ENCODE assay signal across 11 mouse cellular contexts in genomic region chr7:118937469-118938387, GRCm38 (mm10). TPM values are rescaled to one million over a fixed set of nuclear protein-coding genes. Genes with fewer than 3 reads are reported as not detected.
DNase-seq lines count a peak whose midpoint lies in the region; ATAC-seq and TF ChIP-seq lines count a peak whose summit lies in the region.
"Had no signal": no experiment of that assay in that cellular context is flagged by ENCODE, and none has a peak within 500 bp of the region (broad histone marks: within the 10 kb centered on the region; RNA-seq: fewer than 3 reads in every experiment).

No protein-coding gene starts in this region.

- ATAC-seq in liver, embryonic 16.5 days (ENCODE audit: low read depth), result peak; percentile 16; the same call in 1 of the 2 replicates
- ATAC-seq in stomach, postnatal 0 days (ENCODE audit: low FRiP score, low TSS enrichment), result peak; percentile 71
- ATAC-seq in CD4-positive, CD25-positive, alpha-beta regulatory T cell, adult 4 months, result no peak

- H3K9me3 ChIP-seq in MEL (replicated peaks; ENCODE audit: insufficient read depth, low read length), result no peaks in the 10 kb centered on the region
- no peaks in the 10 kb centered on the region for H3K9me3 ChIP-seq in liver, embryonic 16.5 days (replicated peaks; ENCODE audit: control insufficient read depth, low read length)
- no peaks in the 10 kb centered on the region for H3K9me3 ChIP-seq in stomach, postnatal 0 days (ENCODE audit: control insufficient read depth, low read length)
- H3K9me3 ChIP-seq: hindbrain, embryonic 10.5 days; lung, embryonic 15.5 days had no signal

- no peak overlapping the region for H3K9ac ChIP-seq in MEL (ENCODE audit: control insufficient read depth, low read depth, low read length, poor library complexity, severe bottlenecking)
- no peak overlapping the region for H3K9ac ChIP-seq in liver, embryonic 16.5 days (ENCODE audit: low read depth, low read length)
- H3K9ac ChIP-seq in stomach, postnatal 0 days (ENCODE audit: low read length), result no peak overlapping the region
- H3K9ac ChIP-seq: lung, embryonic 15.5 days had no signal

- no peak for TF ChIP-seq RAD21 in MEL (IDR thresholded peaks at IDR 0.05; ENCODE audit: low read depth, low read length)

- H3K27me3 ChIP-seq in MEL (ENCODE audit: control insufficient read depth in 1 of 2, insufficient read depth in 2 of 2, low read length in 2 of 2), result peaks cover 0 to 3% of the 10 kb centered on the region in 2 experiments; a peak in 1 of 4 replicates
- H3K27me3 ChIP-seq in liver, embryonic 16.5 days (ENCODE audit: control insufficient read depth, insufficient read depth, low read depth, low read length), result no peaks in the 10 kb centered on the region
- H3K27me3 ChIP-seq in stomach, postnatal 0 days (ENCODE audit: control insufficient read depth, insufficient read depth, low read length), result no peaks in the 10 kb centered on the region
- H3K27me3 ChIP-seq: lung, embryonic 15.5 days had no signal

- no peaks in the 10 kb centered on the region for H3K79me2 ChIP-seq in MEL (ENCODE audit: control insufficient read depth, insufficient read depth, low read length, poor library complexity)

- 0 out of 4 replicates have a peak, but pooled peaks of 1 of the 2 experiments have one; percentile 22 for TF ChIP-seq POLR2A in MEL (IDR thresholded peaks at IDR 0.05; ENCODE audit: control insufficient read depth in 1 of 2, insufficient read depth in 1 of 2, low read depth in 1 of 2, low read length in 2 of 2, poor library complexity in 1 of 2)

- no peak for TF ChIP-seq CTCF in MEL (IDR thresholded peaks at IDR 0.05 in 2 of 3, conservative IDR thresholded peaks at IDR 0.05 in 1 of 3; ENCODE audit: control insufficient read depth in 1 of 3, insufficient read depth in 1 of 3, low read depth in 2 of 3, low read length in 3 of 3, poor library complexity in 1 of 3, severe bottlenecking in 1 of 3)
- TF ChIP-seq CTCF in stomach, postnatal 0 days (IDR thresholded peaks at IDR 0.05; ENCODE audit: low read depth), result no peak

- no peak overlapping the region for H3K4me2 ChIP-seq in liver, embryonic 16.5 days (ENCODE audit: low read depth, low read length)
- no peak overlapping the region for H3K4me2 ChIP-seq in stomach, postnatal 0 days (replicated peaks; ENCODE audit: low read depth)
- H3K4me2 ChIP-seq: lung, embryonic 15.5 days had no signal

- DNase-seq in MEL (ENCODE audit: low read depth, low spot score) (peak; percentile 59), R1 (ENCODE audit: low read depth, low spot score) (peak; percentile 41)
- peak; percentile 48 for DNase-seq in stomach, postnatal 0 days (ENCODE audit: low spot score)
- DNase-seq in cerebellum, adult 18-20 months, result no peak
- no peak for DNase-seq in embryo, embryonic 10 days (ENCODE audit: low spot score)
- no peak for DNase-seq in left cerebral cortex, adult 9 months (ENCODE audit: low spot score in 2 of 2)
- DNase-seq: cerebellum, adult 9-10 months had no signal

- 31% methylated on average over 11 of the region's 11 CpGs for WGBS in liver, embryonic 16.5 days (ENCODE audit: insufficient replicate concordance)
- 57% methylated on average over 11 of the region's 11 CpGs for WGBS in stomach, postnatal 0 days

- no peak overlapping the region for H3K27ac ChIP-seq in MEL (ENCODE audit: control insufficient read depth, low read depth, low read length)
- no peak overlapping the region for H3K27ac ChIP-seq in liver, embryonic 16.5 days (ENCODE audit: low read length)
- no peak overlapping the region; the same call in 1 of the 2 replicates for H3K27ac ChIP-seq in stomach, postnatal 0 days (replicated peaks)
- H3K27ac ChIP-seq: hindbrain, embryonic 10.5 days; lung, embryonic 15.5 days had no signal

- H3K4me3 ChIP-seq in MEL (ENCODE audit: control insufficient read depth in 1 of 2, insufficient read depth in 1 of 2, low read depth in 2 of 2, low read length in 2 of 2), result peak overlapping the region; percentile 18 to 47; a peak in 2 of 4 replicates
- no peak overlapping the region for H3K4me3 ChIP-seq in liver, embryonic 16.5 days (ENCODE audit: low read depth, low read length)
- H3K4me3 ChIP-seq in stomach, postnatal 0 days (ENCODE audit: low read depth, low read length), result no peak overlapping the region
- H3K4me3 ChIP-seq: hindbrain, embryonic 10.5 days; lung, embryonic 15.5 days had no signal

- H3K4me1 ChIP-seq in MEL (ENCODE audit: control insufficient read depth in 1 of 2, insufficient read depth in 2 of 2, low read length in 2 of 2), result peaks cover 0 to 4% of the 10 kb centered on the region in 2 experiments; a peak in 1 of 4 replicates
- no peaks in the 10 kb centered on the region for H3K4me1 ChIP-seq in liver, embryonic 16.5 days (ENCODE audit: control insufficient read depth, low read depth, low read length)
- no peaks in the 10 kb centered on the region for H3K4me1 ChIP-seq in stomach, postnatal 0 days (replicated peaks; ENCODE audit: control insufficient read depth, insufficient read depth)

- peaks cover 0 to 2% of the 10 kb centered on the region in 2 experiments; a peak in 2 of 4 replicates for H3K36me3 ChIP-seq in MEL (ENCODE audit: control insufficient read depth in 1 of 2, insufficient read depth in 2 of 2, low read length in 2 of 2)
- no peaks in the 10 kb centered on the region for H3K36me3 ChIP-seq in liver, embryonic 16.5 days (ENCODE audit: control insufficient read depth, insufficient read depth)
- no peaks in the 10 kb centered on the region for H3K36me3 ChIP-seq in stomach, postnatal 0 days (ENCODE audit: control insufficient read depth, insufficient read depth, low read length)
- H3K36me3 ChIP-seq: hindbrain, embryonic 10.5 days; lung, embryonic 15.5 days had no signal

- no peak for TF ChIP-seq EP300 in MEL (IDR thresholded peaks at IDR 0.05; ENCODE audit: low read depth in 1 of 2, low read length in 2 of 2)
- no peak for TF ChIP-seq EP300 in stomach, postnatal 0 days (optimal IDR thresholded peaks at IDR 0.05)

TF ChIP-seq in MEL, 35 proteins besides CTCF, POLR2A, EP300 and RAD21:
- TF ChIP-seq ZMIZ1 (IDR thresholded peaks at IDR 0.05; ENCODE audit: low read depth, low read length), result no peak
- no peak for TF ChIP-seq UBTF (IDR thresholded peaks at IDR 0.05; ENCODE audit: borderline replicate concordance, insufficient read depth, low read depth, low read length)
- TF ChIP-seq ELF1 (IDR thresholded peaks at IDR 0.05; ENCODE audit: low read depth, low read length), result no peak
- TF ChIP-seq POLR2AphosphoS5 (IDR thresholded peaks at IDR 0.05; ENCODE audit: borderline replicate concordance, low read depth, low read length), result no peak
- TF ChIP-seq CHD2 (IDR thresholded peaks at IDR 0.05; ENCODE audit: low read length), result no peak
- no peak for TF ChIP-seq E2F4 (IDR thresholded peaks at IDR 0.05; ENCODE audit: borderline replicate concordance, low read depth, low read length)
- no peak for TF ChIP-seq HCFC1 (IDR thresholded peaks at IDR 0.05; ENCODE audit: low read depth, low read length)
- no peak for TF ChIP-seq POLR2AphosphoS2 (IDR thresholded peaks at IDR 0.05; ENCODE audit: low read length)
- TF ChIP-seq MYC (IDR thresholded peaks at IDR 0.05; ENCODE audit: low read depth, low read length), result no peak
- TF ChIP-seq BHLHE40 (IDR thresholded peaks at IDR 0.05; ENCODE audit: borderline replicate concordance, low read depth, low read length), result no peak
- TF ChIP-seq GATA1 (IDR thresholded peaks at IDR 0.05; ENCODE audit: low read depth, low read length), result no peak
- no peak for TF ChIP-seq RCOR1 (IDR thresholded peaks at IDR 0.05; ENCODE audit: low read depth, low read length)
- no peak for TF ChIP-seq USF1 (IDR thresholded peaks at IDR 0.05; ENCODE audit: low read depth, low read length)
- no peak for TF ChIP-seq MAX (IDR thresholded peaks at IDR 0.05; ENCODE audit: low read length)
- no peak for TF ChIP-seq CHD1 (IDR thresholded peaks at IDR 0.05; ENCODE audit: low read depth, low read length)
- TF ChIP-seq TCF12 (IDR thresholded peaks at IDR 0.05; ENCODE audit: low read depth, low read length), result no peak
- no peak for TF ChIP-seq MYB (IDR thresholded peaks at IDR 0.05; ENCODE audit: low read depth, low read length)
- TF ChIP-seq USF2 (IDR thresholded peaks at IDR 0.05; ENCODE audit: borderline replicate concordance in 1 of 2, insufficient read depth in 1 of 2, low read depth in 1 of 2, low read length in 2 of 2), result no peak

RNA-seq across cellular contexts. Expression of gene Gprc5b, which starts 57.3 kb away (rescaled TPM):
- total RNA-seq in MEL (2012; rRNA removed), result not detected in 2 replicates
- polyA plus RNA-seq in MEL (2012; ENCODE audit: insufficient read depth in 1 of 2, insufficient read length in 2 of 2, low read depth in 1 of 2, low replicate concordance in 2 of 2, missing spikeins in 1 of 2), result not detected
- 0.28 and 0.54 TPM in 2 replicates for polyA plus RNA-seq in liver, embryonic 16.5 days (2015; fragmentation: Nextera tagmentation; extraction: Ambion mirVana)
- polyA plus RNA-seq in stomach, postnatal 0 days (2015; fragmentation: Nextera tagmentation; extraction: Ambion mirVana), result 0.96 and 1.5 TPM in 2 replicates
- 1 to 10 TPM in 1 of 2 experiments, under 1 TPM in 1; 0.98 to 1.0 TPM for polyA plus RNA-seq in CD4-positive, CD25-positive, alpha-beta regulatory T cell, adult 4 months (2017; shearing (Covaris generic))

Comparison
In these comparisons a context has a peak if more than half of its experiments do, and no peak if none do; other contexts are left out.
1. DNase-seq: peak in MEL (single experiment), R1 (single experiment) and stomach, postnatal 0 days (single experiment); none in cerebellum, adult 18-20 months (0 of 2), embryo, embryonic 10 days (single experiment) and left cerebral cortex, adult 9 months (0 of 2).
2. H3K4me3 ChIP-seq: peak in MEL (2 of 2); none in liver, embryonic 16.5 days (single experiment) and stomach, postnatal 0 days (single experiment).